Mouse (Mus musculus): ENCODE measurements around the gene Atcay.

Gene Atcay

GRCm38 (mm10) chr10:81230438-81231332 is at the start of gene Atcay:
Gene Atcay, minus strand, starts transcription at chr10:81230833.
- DNase-seq (ENCODE audit: inconsistent ontology term), result peak; percentile 57

DNA sequence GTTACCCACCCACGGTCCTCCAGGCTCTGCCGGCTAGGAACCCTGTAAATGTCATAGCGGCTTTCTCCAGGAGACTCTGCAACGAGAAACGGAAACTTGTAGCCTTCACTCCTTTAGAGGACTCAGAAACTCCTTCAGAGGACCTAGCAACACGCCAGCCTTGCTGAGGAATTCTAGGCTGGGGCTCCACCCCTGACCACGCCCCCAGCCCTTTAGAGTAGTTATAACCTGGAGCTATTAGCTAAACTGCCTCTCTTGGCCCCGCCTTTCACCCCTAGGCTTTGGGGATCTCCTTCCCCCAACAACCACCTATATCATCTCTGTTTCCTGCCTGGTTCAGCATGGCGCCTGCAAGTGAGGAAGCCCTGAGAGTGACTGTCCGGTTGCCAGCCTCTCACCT is 48.9 kb upstream of the Atcay start:
- no peak for DNase-seq (ENCODE audit: inconsistent ontology term)

GRCm38 (mm10) chr10:81277676-81278075 is 47.0 kb upstream of the Atcay start:
- DNase-seq (ENCODE audit: inconsistent ontology term), result no peak

DNA sequence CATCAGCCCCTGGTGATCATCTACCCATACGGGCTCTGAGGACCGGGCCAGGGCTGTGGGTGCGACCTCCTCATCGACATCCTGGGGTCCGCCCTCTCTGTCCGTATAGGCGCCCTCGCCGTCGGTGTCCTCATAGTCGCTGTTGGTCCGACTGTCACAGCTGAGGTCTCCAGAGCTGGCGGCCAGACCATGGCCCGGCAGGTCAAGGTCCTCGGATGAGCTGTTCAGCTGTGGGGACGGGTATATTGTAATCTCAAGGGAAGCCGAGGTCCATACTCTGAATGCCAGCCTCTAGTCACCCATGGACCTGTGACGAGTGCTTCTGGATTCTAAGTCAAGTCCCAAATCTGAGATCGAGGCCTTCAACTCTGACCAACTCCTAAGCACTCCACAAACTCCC is 43.2 kb upstream of the Atcay start:
- no peak for DNase-seq (ENCODE audit: inconsistent ontology term)

DNA sequence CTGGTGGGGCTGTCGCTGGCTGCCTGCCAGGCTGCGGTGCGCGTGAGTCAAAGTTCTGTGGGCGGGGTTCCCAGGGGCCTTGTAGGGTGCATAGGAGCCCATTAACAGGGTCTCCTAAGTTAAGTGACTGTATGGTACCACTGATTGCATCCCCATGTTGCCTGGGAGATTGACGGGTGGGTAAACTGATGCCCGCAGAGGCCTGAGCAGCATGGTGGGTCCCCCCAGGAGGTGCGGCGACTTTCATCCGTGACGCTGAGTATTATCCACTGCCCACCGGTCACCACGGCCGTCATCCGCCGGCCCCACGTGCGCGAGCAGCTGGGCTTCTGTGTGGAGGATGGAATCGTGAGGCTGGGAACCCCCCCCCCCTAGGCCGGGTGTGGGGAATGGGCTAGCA is 41.7 kb upstream of the Atcay start:
- no peak for DNase-seq (ENCODE audit: inconsistent ontology term)

DNA sequence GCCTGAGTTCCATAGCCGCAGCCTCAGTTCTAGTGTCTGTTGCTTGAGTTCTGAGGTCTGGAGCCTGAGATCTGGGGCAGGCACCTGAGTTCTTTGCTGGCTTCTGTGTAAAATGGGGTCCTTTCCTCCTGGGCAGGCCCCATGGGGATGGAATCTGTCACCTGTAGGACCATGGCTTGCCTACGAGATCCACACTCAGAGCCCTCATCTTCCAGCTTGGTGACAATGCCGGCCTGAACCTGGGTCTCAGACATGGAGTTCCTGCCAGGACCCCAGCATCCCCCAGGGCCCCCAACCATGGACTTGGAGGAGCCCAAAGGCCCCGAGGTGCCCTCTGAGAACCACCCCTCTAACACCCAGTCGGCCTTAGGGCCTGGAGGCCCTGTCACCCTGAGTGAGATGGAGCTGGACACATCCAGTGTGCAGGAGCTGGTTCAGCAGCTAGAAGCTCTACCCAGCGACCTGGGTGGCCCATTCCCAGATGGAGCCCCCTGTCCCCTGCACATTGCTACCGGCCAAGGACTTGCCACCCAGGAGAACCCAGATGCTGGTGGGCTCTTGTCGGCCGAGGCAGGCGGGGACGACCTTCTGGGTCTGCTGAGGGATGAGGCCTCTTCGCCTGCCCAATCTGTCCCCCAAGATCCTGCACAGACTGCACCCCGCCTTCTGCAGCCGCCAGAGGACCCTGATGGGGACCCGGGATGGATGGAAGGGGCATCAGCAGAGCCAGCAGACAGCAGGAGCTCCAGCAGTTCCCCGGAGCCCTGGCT is 38.2 kb upstream of the Atcay start:
- no peak for DNase-seq (ENCODE audit: inconsistent ontology term)

- peak; percentile 82 for DNase-seq (ENCODE audit: inconsistent ontology term)
Measured at GRCm38 (mm10) chr10:81268056-81268455, 37.4 kb upstream of the Atcay start.

- DNase-seq (ENCODE audit: inconsistent ontology term), result peak; percentile 97
Measured at GRCm38 (mm10) chr10:81266211-81267105, 35.8 kb upstream of the Atcay start, which contains the start of the genes Mrpl54 and Apba3. Gene Mrpl54, minus strand, starts transcription at chr10:81266934. Gene Apba3, plus strand, starts transcription at chr10:81266960.

- DNase-seq (ENCODE audit: inconsistent ontology term), result no peak
Measured at GRCm38 (mm10) chr10:81265540-81265939, 34.9 kb upstream of the Atcay start.

DNA sequence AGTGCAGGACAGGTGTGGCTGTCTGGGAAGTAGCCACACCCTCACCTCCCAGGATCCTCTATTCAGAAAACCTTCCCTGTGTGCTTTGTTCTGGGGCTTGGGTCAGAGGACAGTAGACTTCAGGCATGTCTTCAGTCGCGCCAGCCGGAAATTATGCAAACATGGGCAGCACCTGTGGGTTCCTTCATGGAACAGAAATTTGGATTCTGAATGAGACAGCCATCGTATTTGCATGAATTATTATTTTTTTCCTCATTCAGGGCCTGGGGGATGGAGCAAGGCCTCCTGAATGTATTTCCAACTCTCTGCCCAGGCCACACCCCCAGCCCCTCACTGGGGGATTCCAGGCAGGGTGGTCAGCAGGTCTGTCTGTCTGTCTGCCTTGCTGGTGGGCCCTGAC is 30.4 kb upstream of the Atcay start:
- no peak for DNase-seq (ENCODE audit: inconsistent ontology term)

GRCm38 (mm10) chr10:81259225-81259884 is 28.7 kb upstream of the Atcay start:
- no peak for DNase-seq (ENCODE audit: inconsistent ontology term)

- peak; percentile 45 for DNase-seq (ENCODE audit: inconsistent ontology term)
Measured at GRCm38 (mm10) chr10:81257158-81258039, 26.8 kb upstream of the Atcay start.

GRCm38 (mm10) chr10:81254886-81255285 is 24.3 kb upstream of the Atcay start:
- DNase-seq (ENCODE audit: inconsistent ontology term), result no peak

DNA sequence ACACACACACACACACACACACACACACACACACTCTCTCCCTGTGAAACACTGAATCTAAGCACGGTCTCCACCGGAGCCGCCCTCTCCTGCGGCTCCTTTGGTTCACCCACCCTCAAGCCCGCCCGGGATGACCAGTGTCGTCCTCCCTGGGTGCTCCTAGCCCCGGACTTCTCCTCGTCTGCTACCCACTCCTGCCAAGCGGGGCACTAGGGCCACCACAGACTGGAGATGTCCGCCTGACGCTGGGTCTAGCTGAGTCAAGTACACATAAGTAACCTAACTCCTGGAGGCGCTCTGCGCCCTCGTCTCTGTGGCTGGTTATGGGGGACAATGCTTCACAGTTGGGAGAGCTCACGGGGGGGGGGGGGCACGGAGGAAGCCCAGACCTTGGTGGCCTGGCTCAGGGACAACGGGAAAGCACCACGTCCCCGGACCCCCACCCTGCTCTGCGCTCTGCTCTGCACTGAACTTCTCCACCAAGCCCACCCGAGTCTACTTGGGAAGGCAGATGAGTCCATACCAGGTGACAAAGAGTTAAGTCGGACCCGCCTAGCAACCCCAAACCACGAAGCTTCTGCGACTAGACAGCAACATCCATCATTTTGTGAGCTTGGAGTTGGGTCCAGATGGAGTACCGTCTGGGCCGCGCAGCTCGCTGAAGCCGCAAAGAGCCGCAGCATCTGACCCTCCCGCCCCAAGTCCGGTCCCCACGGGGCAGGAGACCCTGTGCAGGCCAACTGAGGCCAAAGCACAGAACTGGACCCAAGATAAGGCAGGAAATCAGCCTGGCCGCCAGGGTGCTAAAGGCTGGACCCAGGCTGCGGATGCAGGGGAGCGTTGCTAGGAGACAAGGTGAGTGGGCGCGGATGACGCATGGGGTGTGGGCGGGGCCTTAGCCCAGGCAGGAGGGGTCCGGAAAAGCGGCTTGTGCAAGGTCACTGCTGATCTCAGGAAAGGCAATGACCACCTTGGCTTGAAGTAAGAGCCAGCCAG is 22.1 kb upstream of the Atcay start, which contains the start of gene Matk:
Gene Matk (plus strand): TSS at position 512 of the 996 bp plus-strand sequence.
- DNase-seq (ENCODE audit: inconsistent ontology term), result peak; percentile 73

DNA sequence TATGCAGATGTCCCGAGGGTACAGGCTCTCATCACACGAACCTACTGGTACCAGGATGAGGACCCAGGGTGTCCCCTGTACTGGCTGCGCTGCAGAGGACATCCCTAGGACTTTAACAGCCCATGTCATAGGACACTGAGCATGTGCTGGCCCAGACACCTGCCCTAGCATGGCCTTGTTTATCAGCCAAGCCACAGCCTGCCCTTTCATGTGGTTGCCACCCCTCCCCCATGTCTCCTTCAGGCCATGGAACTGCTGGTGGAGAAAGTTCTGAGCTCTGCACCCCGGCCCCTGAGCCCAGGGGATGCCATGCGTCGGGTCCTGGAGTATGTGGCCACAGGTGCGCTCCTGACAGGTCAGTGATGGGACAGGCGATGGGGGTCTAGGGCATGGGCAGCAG is 18.8 kb upstream of the Atcay start:
- DNase-seq (ENCODE audit: inconsistent ontology term), result no peak

- DNase-seq (ENCODE audit: inconsistent ontology term), result no peak
Measured at GRCm38 (mm10) chr10:81247804-81248203, 17.2 kb upstream of the Atcay start.

DNA sequence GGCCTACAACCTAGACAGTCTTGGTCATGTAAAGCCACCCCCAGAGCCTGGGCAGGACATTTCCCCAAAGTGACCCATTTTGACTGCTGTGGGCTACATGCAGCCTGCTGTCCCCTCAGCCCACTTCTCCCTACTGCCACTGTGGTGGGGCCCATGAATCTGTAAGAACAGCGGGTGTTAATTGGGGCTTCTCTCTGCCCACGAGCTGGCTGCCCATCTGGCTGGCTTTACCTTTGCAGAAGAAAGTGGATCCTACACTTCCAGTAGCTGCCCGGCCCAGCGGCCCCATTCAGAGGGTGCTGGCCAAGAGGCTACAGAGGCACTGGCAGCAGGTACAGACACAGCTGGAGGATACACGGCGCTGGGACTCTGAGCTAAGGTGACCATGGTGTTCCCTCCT is 14.5 kb upstream of the Atcay start:
- DNase-seq (ENCODE audit: inconsistent ontology term), result no peak

GRCm38 (mm10) chr10:81244595-81244994 is 14.0 kb upstream of the Atcay start:
- peak; percentile 56 for DNase-seq (ENCODE audit: inconsistent ontology term)

DNA sequence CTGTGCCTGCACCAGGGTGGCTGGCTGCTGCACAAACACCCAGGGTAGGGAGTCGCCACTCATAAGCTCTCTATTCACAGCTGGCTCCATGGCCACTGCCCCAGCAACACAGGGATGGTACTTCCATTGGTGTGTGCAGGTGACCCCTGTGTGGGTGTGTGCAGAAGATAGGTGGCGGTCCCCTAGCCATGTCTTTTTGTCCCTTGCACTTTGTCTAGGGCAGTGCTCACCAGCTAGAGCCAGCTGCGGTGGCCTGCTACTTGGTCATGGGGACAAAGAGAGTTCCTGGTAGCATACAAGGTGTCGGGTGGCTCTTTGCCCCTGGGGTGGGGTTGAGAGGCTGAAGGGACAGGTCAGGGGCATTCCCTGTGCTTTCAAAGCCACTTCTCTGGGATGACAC is 13.5 kb upstream of the Atcay start:
- no peak for DNase-seq (ENCODE audit: inconsistent ontology term)
